Mouse (Mus musculus): ENCODE results near the gene Lcn2. TPM values are rescaled to one million over a fixed set of nuclear protein-coding genes. Genes with fewer than 3 reads are reported as not detected.

Gene Lcn2
- polyA plus RNA-seq, 1 experiment from 2014 or later, result 22.8 TPM

DNA sequence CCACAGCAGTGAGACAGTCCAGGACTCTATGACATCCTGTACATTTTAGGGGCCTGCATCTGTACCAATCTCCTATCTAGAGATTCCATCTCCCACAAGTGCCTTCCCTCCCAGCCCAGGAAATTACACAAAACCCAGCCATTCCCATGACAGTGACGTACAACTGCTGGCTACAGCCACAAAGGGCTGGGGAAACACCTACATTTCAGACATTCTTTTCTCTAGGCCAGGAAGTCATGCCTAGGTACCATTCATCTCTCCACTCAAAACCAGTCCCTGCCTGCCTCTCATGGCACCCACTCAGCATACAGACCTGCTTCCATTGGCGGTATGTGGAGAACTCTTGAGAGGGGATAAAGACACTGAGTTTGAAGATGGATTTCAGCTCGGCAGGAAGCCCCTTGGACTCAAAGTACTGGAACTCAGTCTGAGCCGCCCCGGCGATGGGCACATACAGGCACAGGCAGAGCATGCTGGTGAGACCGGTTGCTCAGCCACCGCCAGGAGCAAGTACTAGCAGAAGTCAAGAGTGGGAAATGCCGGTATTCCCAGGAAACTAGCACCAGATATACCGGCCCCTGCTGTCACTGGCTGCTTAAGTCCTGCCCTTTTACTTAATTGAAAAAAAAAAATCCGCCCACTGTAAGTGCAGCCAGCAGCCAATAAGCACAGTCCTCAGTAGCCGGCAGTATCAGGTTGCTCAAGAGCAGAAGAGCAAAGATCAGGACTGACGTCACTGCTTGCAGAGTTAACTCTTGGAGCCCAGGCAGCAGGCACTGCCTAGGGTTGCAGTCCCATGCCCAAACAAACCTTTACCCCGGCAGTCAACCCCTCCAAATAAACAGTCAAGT lies 35.7 kb upstream of the Lcn2 start:
- WGBS (ENCODE audit: insufficient replicate concordance), result 11% methylated on average over 14 of the region's 14 CpGs
- peaks cover 25% of the 10 kb centered on the region for H3K36me3 ChIP-seq
- H3K4me2 ChIP-seq, result peak overlapping the region; percentile 66
- H3K4me3 ChIP-seq (replicated peaks), result peak overlapping the region; percentile 45
- no peaks in the 10 kb centered on the region for H3K9me3 ChIP-seq (replicated peaks)
- peak overlapping the region; percentile 52 for H3K27ac ChIP-seq
- peak overlapping the region; percentile 63 for H3K9ac ChIP-seq
- no peaks in the 10 kb centered on the region for H3K27me3 ChIP-seq
- DNase-seq (peak; percentile 47), ATAC-seq (ENCODE audit: low read depth) (peak; percentile 81)
- peaks cover 68% of the 10 kb centered on the region for H3K4me1 ChIP-seq (replicated peaks)

GRCm38 (mm10) chr2:32421851-32422251 lies 33.8 kb upstream of the Lcn2 start:
- no peak for ATAC-seq (ENCODE audit: low read depth)
- Histone ChIP-seq H3K4me2 (no peak overlapping the region), H3K4me1 (replicated peaks) (peaks cover 50% of the 10 kb centered on the region), H3K36me3 (peaks cover 44% of the 10 kb centered on the region), H3K27me3 (no peaks in the 10 kb centered on the region), H3K9me3 (replicated peaks) (no peaks in the 10 kb centered on the region), H3K9ac (no peak overlapping the region), H3K27ac (no peak overlapping the region), H3K4me3 (replicated peaks) (no peak overlapping the region)
- 84% methylated on average over 6 of the region's 6 CpGs for WGBS (ENCODE audit: insufficient replicate concordance)
- no peak for DNase-seq

DNA sequence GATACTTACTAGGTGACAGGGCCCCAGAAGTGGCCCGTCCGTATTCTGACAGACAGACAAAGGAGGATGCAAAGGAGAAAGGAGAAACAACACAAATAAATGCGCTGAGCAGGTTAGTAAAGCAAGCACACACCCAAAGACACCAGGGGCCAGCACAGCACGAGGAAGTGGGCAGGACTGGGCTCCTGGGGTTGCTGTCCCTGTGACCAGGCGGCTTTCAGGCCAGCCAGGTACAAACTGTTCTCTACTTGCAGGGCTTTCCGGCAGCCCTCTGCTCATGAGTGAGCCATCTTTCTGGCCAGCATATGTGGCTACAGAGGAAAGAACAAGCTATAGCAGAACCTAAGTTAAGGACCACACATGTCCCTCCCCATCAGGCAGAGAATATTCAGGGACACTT lies 32.6 kb upstream of the Lcn2 start:
- Histone ChIP-seq H3K4me1 (replicated peaks) (peaks cover 45% of the 10 kb centered on the region), H3K27me3 (no peaks in the 10 kb centered on the region), H3K36me3 (peaks cover 56% of the 10 kb centered on the region), H3K9ac (no peak overlapping the region), H3K27ac (no peak overlapping the region), H3K9me3 (replicated peaks) (no peaks in the 10 kb centered on the region), H3K4me3 (replicated peaks) (no peak overlapping the region), H3K4me2 (no peak overlapping the region)
- DNase-seq, result no peak
- 77% methylated on average over 6 of the region's 6 CpGs for WGBS (ENCODE audit: insufficient replicate concordance)
- ATAC-seq (ENCODE audit: low read depth), result no peak

- DNase-seq (no peak), ATAC-seq (ENCODE audit: low read depth) (no peak)
- H3K4me1 ChIP-seq (replicated peaks), result peaks cover 40% of the 10 kb centered on the region
- WGBS (ENCODE audit: insufficient replicate concordance), result 79% methylated on average over 12 of the region's 12 CpGs
- peaks cover 61% of the 10 kb centered on the region for H3K36me3 ChIP-seq
- H3K9me3 ChIP-seq (replicated peaks), result no peaks in the 10 kb centered on the region
- H3K27me3 ChIP-seq, result no peaks in the 10 kb centered on the region
- H3K4me2 ChIP-seq, result no peak overlapping the region
- H3K9ac ChIP-seq, result no peak overlapping the region
- no peak overlapping the region for H3K4me3 ChIP-seq (replicated peaks)
- no peak overlapping the region for H3K27ac ChIP-seq
These were observed 32.1 kb upstream of the Lcn2 start for GRCm38 (mm10) chr2:32420066-32420608.

GRCm38 (mm10) chr2:32419359-32419758 lies 31.3 kb upstream of the Lcn2 start:
- 82% methylated on average over 3 of the region's 3 CpGs for whole genome bisulfite sequencing (ENCODE audit: insufficient replicate concordance)
- Histone ChIP-seq H3K36me3 (peaks cover 67% of the 10 kb centered on the region), H3K9me3 (replicated peaks) (no peaks in the 10 kb centered on the region), H3K4me1 (replicated peaks) (peaks cover 32% of the 10 kb centered on the region), H3K4me3 (replicated peaks) (no peak overlapping the region), H3K9ac (no peak overlapping the region), H3K27me3 (no peaks in the 10 kb centered on the region), H3K27ac (peak overlapping the region; percentile 72), H3K4me2 (no peak overlapping the region)
- ATAC-seq (ENCODE audit: low read depth) (peak; percentile 54), DNase-seq (no peak)

GRCm38 (mm10) chr2:32418430-32419151 lies 30.5 kb upstream of the Lcn2 start:
- ATAC-seq (ENCODE audit: low read depth), result peak; percentile 30; the same call in 1 of the 2 replicates
- Histone ChIP-seq H3K4me3 (replicated peaks) (no peak overlapping the region), H3K4me1 (replicated peaks) (peaks cover 25% of the 10 kb centered on the region), H3K9me3 (replicated peaks) (no peaks in the 10 kb centered on the region), H3K27me3 (no peaks in the 10 kb centered on the region), H3K27ac (peak overlapping the region; percentile 72), H3K36me3 (peaks cover 75% of the 10 kb centered on the region), H3K4me2 (no peak overlapping the region), H3K9ac (no peak overlapping the region)
- 76% methylated on average over 12 of the region's 12 CpGs for WGBS (ENCODE audit: insufficient replicate concordance)
- DNase-seq, result no peak

GRCm38 (mm10) chr2:32417486-32417885 lies 29.4 kb upstream of the Lcn2 start:
- H3K27ac ChIP-seq, result no peak overlapping the region
- peaks cover 76% of the 10 kb centered on the region for H3K36me3 ChIP-seq
- no peak for ATAC-seq (ENCODE audit: low read depth)
- peaks cover 19% of the 10 kb centered on the region for H3K4me1 ChIP-seq (replicated peaks)
- no peak overlapping the region for H3K4me2 ChIP-seq
- 79% methylated on average over 8 of the region's 8 CpGs for WGBS (ENCODE audit: insufficient replicate concordance)
- no peak overlapping the region for H3K4me3 ChIP-seq (replicated peaks)
- H3K9ac ChIP-seq, result no peak overlapping the region
- no peaks in the 10 kb centered on the region for H3K9me3 ChIP-seq (replicated peaks)
- no peaks in the 10 kb centered on the region for H3K27me3 ChIP-seq
- no peak for DNase-seq

DNA sequence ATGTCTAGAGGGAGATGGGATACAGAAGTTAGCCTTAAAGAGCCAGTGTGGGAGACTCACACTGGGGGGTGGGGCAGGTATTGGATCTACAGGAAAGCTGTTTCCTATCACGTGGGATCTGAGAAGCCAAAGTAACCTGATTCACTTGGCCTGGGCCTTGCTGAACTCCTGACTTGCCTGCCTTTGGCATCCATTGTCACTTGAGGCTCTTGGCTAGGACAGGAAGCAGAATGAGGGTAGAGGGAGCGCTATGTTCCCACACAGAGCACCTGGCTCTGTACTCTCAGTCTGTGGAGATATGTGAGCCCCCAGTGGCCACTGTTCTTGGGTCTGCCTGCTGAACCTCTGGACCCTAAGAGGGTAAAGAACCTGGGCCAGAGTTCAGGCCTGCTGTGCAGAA lies 28.5 kb upstream of the Lcn2 start:
- H3K4me2 ChIP-seq, result no peak overlapping the region
- H3K27ac ChIP-seq, result no peak overlapping the region
- ATAC-seq (ENCODE audit: low read depth) (no peak), DNase-seq (no peak)
- H3K4me1 ChIP-seq (replicated peaks), result peaks cover 10% of the 10 kb centered on the region
- no peak overlapping the region for H3K4me3 ChIP-seq (replicated peaks)
- 77% methylated on average over 2 of the region's 2 CpGs for WGBS (ENCODE audit: insufficient replicate concordance)
- peaks cover 76% of the 10 kb centered on the region for H3K36me3 ChIP-seq
- no peak overlapping the region for H3K9ac ChIP-seq
- no peaks in the 10 kb centered on the region for H3K9me3 ChIP-seq (replicated peaks)
- no peaks in the 10 kb centered on the region for H3K27me3 ChIP-seq

GRCm38 (mm10) chr2:32415801-32416200 lies 27.7 kb upstream of the Lcn2 start:
- Histone ChIP-seq H3K27me3 (no peaks in the 10 kb centered on the region), H3K27ac (no peak overlapping the region), H3K9ac (no peak overlapping the region), H3K4me3 (replicated peaks) (no peak overlapping the region), H3K4me2 (no peak overlapping the region), H3K4me1 (replicated peaks) (peaks cover 6% of the 10 kb centered on the region), H3K9me3 (replicated peaks) (no peaks in the 10 kb centered on the region), H3K36me3 (peaks cover 71% of the 10 kb centered on the region)
- WGBS (ENCODE audit: insufficient replicate concordance), result 87% methylated on average over 12 of the region's 12 CpGs
- ATAC-seq (ENCODE audit: low read depth) (no peak), DNase-seq (no peak)

DNA sequence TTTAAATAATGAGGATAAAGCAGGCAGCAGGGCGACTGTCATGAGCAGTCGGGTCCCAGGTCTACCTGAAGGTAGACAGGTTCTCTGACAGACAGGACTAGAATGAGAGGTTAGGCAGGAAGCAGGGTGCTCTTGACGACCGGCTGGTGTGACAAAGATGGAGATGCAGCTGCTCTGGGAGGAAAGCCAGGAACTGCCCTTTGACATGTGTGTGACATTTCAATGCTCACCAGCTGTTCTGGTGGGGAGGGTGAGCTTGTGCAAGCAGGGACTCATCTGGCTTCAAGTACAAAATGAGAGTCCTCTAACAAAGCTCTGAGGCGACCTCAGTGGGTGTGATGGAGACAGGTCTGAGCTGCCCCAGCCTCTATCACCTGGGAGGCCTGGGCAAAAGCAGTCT lies 25.9 kb upstream of the Lcn2 start:
- Histone ChIP-seq H3K4me2 (no peak overlapping the region), H3K4me3 (replicated peaks) (no peak overlapping the region), H3K9ac (no peak overlapping the region), H3K36me3 (peaks cover 52% of the 10 kb centered on the region), H3K27me3 (no peaks in the 10 kb centered on the region), H3K9me3 (replicated peaks) (no peaks in the 10 kb centered on the region), H3K4me1 (replicated peaks) (peaks cover 7% of the 10 kb centered on the region), H3K27ac (no peak overlapping the region)
- no peak for DNase-seq
- 61% methylated on average over 5 of the region's 5 CpGs for WGBS (ENCODE audit: insufficient replicate concordance)
- ATAC-seq (ENCODE audit: low read depth), result no peak

DNA sequence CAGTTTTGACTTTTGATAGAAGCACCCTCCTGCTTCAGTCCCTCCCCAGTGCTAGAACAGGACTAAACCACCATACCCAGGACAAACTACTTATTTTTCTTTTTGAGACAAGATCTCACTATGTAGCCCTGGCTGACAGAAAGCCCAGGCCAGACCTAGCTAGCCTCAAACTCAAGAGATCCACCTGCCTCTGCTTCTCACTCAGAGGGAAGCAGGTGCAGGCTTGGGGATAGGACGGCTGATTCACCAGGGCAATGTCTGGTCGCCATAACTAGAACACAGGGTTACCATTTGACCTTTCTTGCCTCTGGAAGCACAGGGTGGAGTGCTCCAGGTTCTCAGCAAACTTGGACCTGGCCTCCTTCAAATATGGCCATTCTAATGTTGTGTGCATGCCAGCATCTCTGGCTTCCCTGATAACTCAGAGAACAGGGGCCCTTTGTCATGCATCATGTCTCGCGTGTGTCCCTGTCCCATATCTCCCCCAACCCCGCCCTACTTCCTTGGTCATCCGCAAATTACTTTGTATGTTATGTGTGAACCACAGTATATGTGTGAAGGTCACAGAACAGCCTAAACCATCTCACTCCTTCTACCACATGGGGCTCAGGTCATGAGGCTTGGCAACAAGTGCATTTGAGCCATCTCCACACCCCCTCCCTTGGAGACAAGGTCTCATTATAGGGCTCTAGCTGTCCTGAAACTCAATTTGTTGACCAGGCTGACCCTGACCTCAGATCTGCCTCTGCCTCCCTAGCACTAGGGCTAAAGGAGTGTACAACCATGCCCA lies 24.9 kb upstream of the Lcn2 start:
- DNase-seq, result no peak

More for the DNA sequence above, 24.9 kb upstream of the Lcn2 start:
- 62% methylated on average over 6 of the region's 6 CpGs for WGBS (ENCODE audit: insufficient replicate concordance)
- H3K9me3 ChIP-seq (replicated peaks), result no peaks in the 10 kb centered on the region
- H3K27ac ChIP-seq, result no peak overlapping the region
- 0 out of 2 replicates have a peak, but pooled peaks cover 2% of the 10 kb centered on the region for H3K27me3 ChIP-seq
- H3K9ac ChIP-seq, result no peak overlapping the region
- peaks cover 42% of the 10 kb centered on the region for H3K36me3 ChIP-seq
- no peak overlapping the region for H3K4me2 ChIP-seq
- peaks cover 13% of the 10 kb centered on the region for H3K4me1 ChIP-seq (replicated peaks)
- H3K4me3 ChIP-seq (replicated peaks), result no peak overlapping the region
- no peak for ATAC-seq (ENCODE audit: low read depth)
